Mouse (Mus musculus): ENCODE data around the gene Slc39a8. TPM values are rescaled to one million over a fixed set of nuclear protein-coding genes. Genes with fewer than 3 reads are reported as not detected.

Slc39a8 gene
- polyA plus RNA-seq, 1 experiment from 2014 or later: 15.2 TPM

GRCm38 (mm10) chr3:135841716-135842511, 16.8 kb downstream of the Slc39a8 start:
- 66% methylated on average over 7 of the region's 7 CpGs for WGBS
- H3K9ac ChIP-seq (ENCODE audit: low read depth, low read length): no peak overlapping the region
- H3K9me3 ChIP-seq (ENCODE audit: control insufficient read depth, low read length): no peaks in the 10 kb centered on the region

DNA sequence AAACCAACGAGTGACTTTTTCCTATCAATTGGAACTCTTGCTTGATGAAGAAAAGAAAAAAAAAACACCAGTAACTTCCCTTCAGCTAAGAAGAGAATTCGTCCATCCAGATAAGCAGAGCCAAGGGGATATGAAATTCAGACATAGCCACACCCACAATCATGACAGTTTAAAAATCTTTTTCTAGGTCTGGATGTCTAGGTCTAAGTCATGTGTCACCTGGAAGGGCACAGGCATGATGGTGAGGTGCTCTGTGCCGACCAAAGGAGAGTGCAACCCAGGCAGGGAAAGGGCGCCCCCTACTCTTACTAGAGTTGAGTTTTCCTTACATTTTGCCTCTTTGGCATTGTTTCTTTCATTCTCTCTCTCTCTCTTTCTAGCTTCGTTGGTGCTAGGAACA, 18.1 kb downstream of the Slc39a8 start:
- H3K4me3 ChIP-seq (ENCODE audit: low read length): no peak overlapping the region
- H3K4me1 ChIP-seq (ENCODE audit: control insufficient read depth, insufficient read depth, low read length): no peaks in the 10 kb centered on the region
- H3K9ac ChIP-seq (ENCODE audit: low read depth, low read length): no peak overlapping the region
- no peak overlapping the region for H3K4me2 ChIP-seq (replicated peaks; ENCODE audit: low read depth, low read length)
- no peaks in the 10 kb centered on the region for H3K27me3 ChIP-seq (ENCODE audit: control insufficient read depth, insufficient read depth, low read length)
- no peaks in the 10 kb centered on the region for H3K36me3 ChIP-seq (ENCODE audit: control insufficient read depth, insufficient read depth, low read length)
- no peak for ATAC-seq (ENCODE audit: low FRiP score, low TSS enrichment)
- WGBS: 75% methylated on average over 5 of the region's 5 CpGs
- no peak overlapping the region for H3K27ac ChIP-seq (ENCODE audit: low read depth, low read length)
- no peaks in the 10 kb centered on the region for H3K9me3 ChIP-seq (ENCODE audit: control insufficient read depth, low read length)

More at GRCm38 (mm10) chr3:135841716-135842511, 16.8 kb downstream of the Slc39a8 start:
- no peak overlapping the region for H3K4me2 ChIP-seq (replicated peaks; ENCODE audit: low read depth, low read length)
- H3K4me1 ChIP-seq (ENCODE audit: control insufficient read depth, insufficient read depth, low read length): no peaks in the 10 kb centered on the region
- H3K27ac ChIP-seq (ENCODE audit: low read depth, low read length): no peak overlapping the region
- peak; percentile 68; the same call in 1 of the 2 replicates for ATAC-seq (ENCODE audit: low FRiP score, low TSS enrichment)
- no peak overlapping the region for H3K4me3 ChIP-seq (ENCODE audit: low read length)
- H3K36me3 ChIP-seq (ENCODE audit: control insufficient read depth, insufficient read depth, low read length): no peaks in the 10 kb centered on the region
- no peaks in the 10 kb centered on the region for H3K27me3 ChIP-seq (ENCODE audit: control insufficient read depth, insufficient read depth, low read length)

- Histone ChIP-seq H3K4me1 (ENCODE audit: control insufficient read depth, insufficient read depth, low read length) (no peaks in the 10 kb centered on the region), H3K36me3 (ENCODE audit: control insufficient read depth, insufficient read depth, low read length) (no peaks in the 10 kb centered on the region), H3K4me3 (ENCODE audit: low read length) (no peak overlapping the region), H3K9ac (ENCODE audit: low read depth, low read length) (no peak overlapping the region), H3K9me3 (ENCODE audit: control insufficient read depth, low read length) (no peaks in the 10 kb centered on the region), H3K27ac (ENCODE audit: low read depth, low read length) (no peak overlapping the region), H3K4me2 (replicated peaks; ENCODE audit: low read depth, low read length) (no peak overlapping the region), H3K27me3 (ENCODE audit: control insufficient read depth, insufficient read depth, low read length) (no peaks in the 10 kb centered on the region)
- ATAC-seq (ENCODE audit: low FRiP score, low TSS enrichment): no peak
- WGBS: 91% methylated on average over 8 of the region's 8 CpGs
Observed at GRCm38 (mm10) chr3:135843707-135844106, 18.6 kb downstream of the Slc39a8 start.

- no peak for ATAC-seq (ENCODE audit: low FRiP score, low TSS enrichment)
- Histone ChIP-seq H3K4me1 (ENCODE audit: control insufficient read depth, insufficient read depth, low read length) (no peaks in the 10 kb centered on the region), H3K36me3 (ENCODE audit: control insufficient read depth, insufficient read depth, low read length) (no peaks in the 10 kb centered on the region), H3K27me3 (ENCODE audit: control insufficient read depth, insufficient read depth, low read length) (no peaks in the 10 kb centered on the region), H3K4me2 (replicated peaks; ENCODE audit: low read depth, low read length) (no peak overlapping the region), H3K9me3 (ENCODE audit: control insufficient read depth, low read length) (no peaks in the 10 kb centered on the region), H3K4me3 (ENCODE audit: low read length) (no peak overlapping the region), H3K9ac (ENCODE audit: low read depth, low read length) (no peak overlapping the region), H3K27ac (ENCODE audit: low read depth, low read length) (no peak overlapping the region)
- 85% methylated on average over 1 of the region's 1 CpGs for WGBS
Observed at GRCm38 (mm10) chr3:135844835-135845234, 19.8 kb downstream of the Slc39a8 start.

DNA sequence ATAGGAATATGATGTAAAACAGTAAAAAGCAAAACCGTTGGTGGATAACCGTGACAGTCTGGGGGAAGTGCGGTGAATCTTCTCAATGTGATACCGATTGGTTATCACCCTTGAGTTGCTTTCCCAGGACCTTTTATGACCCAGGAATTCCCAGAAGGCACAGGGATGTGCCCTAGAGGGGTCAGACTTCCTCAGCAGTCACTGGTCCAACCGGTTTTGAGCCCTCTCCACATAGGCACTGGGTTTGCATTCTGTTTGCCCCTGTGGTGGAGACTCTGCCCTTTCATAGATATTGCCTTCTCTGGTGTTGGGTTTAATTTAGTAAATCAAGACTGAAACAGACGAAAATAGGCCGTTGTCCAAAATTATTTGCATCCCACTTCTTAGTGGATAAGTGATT, 20.8 kb downstream of the Slc39a8 start:
- H3K9me3 ChIP-seq (ENCODE audit: control insufficient read depth, low read length): no peaks in the 10 kb centered on the region
- H3K27ac ChIP-seq (ENCODE audit: low read depth, low read length): no peak overlapping the region
- no peak for ATAC-seq (ENCODE audit: low FRiP score, low TSS enrichment)

GRCm38 (mm10) chr3:135851607-135852006, 26.5 kb downstream of the Slc39a8 start:
- no peaks in the 10 kb centered on the region for H3K9me3 ChIP-seq (ENCODE audit: control insufficient read depth, low read length)
- no peak overlapping the region for H3K27ac ChIP-seq (ENCODE audit: low read depth, low read length)
- no peak overlapping the region for H3K9ac ChIP-seq (ENCODE audit: low read depth, low read length)
- H3K4me3 ChIP-seq (ENCODE audit: low read length): no peak overlapping the region
- H3K27me3 ChIP-seq (ENCODE audit: control insufficient read depth, insufficient read depth, low read length): no peaks in the 10 kb centered on the region
- 39% methylated on average over 2 of the region's 2 CpGs for WGBS
- H3K4me1 ChIP-seq (ENCODE audit: control insufficient read depth, insufficient read depth, low read length): no peaks in the 10 kb centered on the region
- no peak overlapping the region for H3K4me2 ChIP-seq (replicated peaks; ENCODE audit: low read depth, low read length)
- no peak for ATAC-seq (ENCODE audit: low FRiP score, low TSS enrichment)
- H3K36me3 ChIP-seq (ENCODE audit: control insufficient read depth, insufficient read depth, low read length): no peaks in the 10 kb centered on the region

More for the DNA sequence above, 20.8 kb downstream of the Slc39a8 start:
- Histone ChIP-seq H3K4me3 (ENCODE audit: low read length) (no peak overlapping the region), H3K4me1 (ENCODE audit: control insufficient read depth, insufficient read depth, low read length) (no peaks in the 10 kb centered on the region), H3K9ac (ENCODE audit: low read depth, low read length) (no peak overlapping the region), H3K4me2 (replicated peaks; ENCODE audit: low read depth, low read length) (no peak overlapping the region), H3K36me3 (ENCODE audit: control insufficient read depth, insufficient read depth, low read length) (no peaks in the 10 kb centered on the region), H3K27me3 (ENCODE audit: control insufficient read depth, insufficient read depth, low read length) (no peaks in the 10 kb centered on the region)
- WGBS: 51% methylated on average over 7 of the region's 7 CpGs

GRCm38 (mm10) chr3:135853604-135854297, 28.7 kb downstream of the Slc39a8 start:
- Histone ChIP-seq H3K4me2 (replicated peaks; ENCODE audit: low read depth, low read length) (no peak overlapping the region), H3K27ac (ENCODE audit: low read depth, low read length) (no peak overlapping the region), H3K4me1 (ENCODE audit: control insufficient read depth, insufficient read depth, low read length) (0 out of 2 replicates have a peak, but pooled peaks cover 3% of the 10 kb centered on the region), H3K36me3 (ENCODE audit: control insufficient read depth, insufficient read depth, low read length) (no peaks in the 10 kb centered on the region), H3K4me3 (ENCODE audit: low read length) (no peak overlapping the region), H3K9me3 (ENCODE audit: control insufficient read depth, low read length) (no peaks in the 10 kb centered on the region), H3K27me3 (ENCODE audit: control insufficient read depth, insufficient read depth, low read length) (no peaks in the 10 kb centered on the region), H3K9ac (ENCODE audit: low read depth, low read length) (no peak overlapping the region)
- WGBS: 88% methylated on average over 10 of the region's 10 CpGs
- ATAC-seq (ENCODE audit: low FRiP score, low TSS enrichment): no peak

- no peak overlapping the region for H3K4me3 ChIP-seq (ENCODE audit: low read length)
- 0 out of 2 replicates have a peak, but pooled peaks cover 3% of the 10 kb centered on the region for H3K4me1 ChIP-seq (ENCODE audit: control insufficient read depth, insufficient read depth, low read length)
- no peak; the same call in 1 of the 2 replicates for ATAC-seq (ENCODE audit: low FRiP score, low TSS enrichment)
- H3K27me3 ChIP-seq (ENCODE audit: control insufficient read depth, insufficient read depth, low read length): no peaks in the 10 kb centered on the region
- H3K9me3 ChIP-seq (ENCODE audit: control insufficient read depth, low read length): no peaks in the 10 kb centered on the region
- no peaks in the 10 kb centered on the region for H3K36me3 ChIP-seq (ENCODE audit: control insufficient read depth, insufficient read depth, low read length)
- 72% methylated on average over 14 of the region's 14 CpGs for WGBS
- H3K4me2 ChIP-seq (replicated peaks; ENCODE audit: low read depth, low read length): no peak overlapping the region
- H3K9ac ChIP-seq (ENCODE audit: low read depth, low read length): no peak overlapping the region
- no peak overlapping the region for H3K27ac ChIP-seq (ENCODE audit: low read depth, low read length)
Observed at GRCm38 (mm10) chr3:135854298-135854984, 29.4 kb downstream of the Slc39a8 start.
